20 mouse cellular contexts compared by ENCODE assay signal in genomic region chr16:97544340-97544739, GRCm38 (mm10). TPM values are rescaled to one million over a fixed set of nuclear protein-coding genes. Genes with fewer than 3 reads are reported as not detected.
"Had no signal": no experiment of that assay in that cellular context is flagged by ENCODE, and none has a peak within 500 bp of the region (broad histone marks: within the 10 kb centered on the region; RNA-seq: fewer than 3 reads in every experiment).

No protein-coding gene starts in this region.

- H3K9ac ChIP-seq: neural tube, embryonic 12.5 days; neural tube, embryonic 13.5 days; neural tube, embryonic 15.5 days; stomach, embryonic 15.5 days had no signal

- H3K36me3 ChIP-seq: neural tube, embryonic 12.5 days; neural tube, embryonic 13.5 days; neural tube, embryonic 15.5 days; stomach, embryonic 15.5 days had no signal

- DNase-seq: retina, postnatal 1 day; right cerebral cortex, adult 18-20 months; right cerebral cortex, postnatal 14 days; right cerebral cortex, postnatal 25 days; right cerebral cortex, postnatal 4 days; spleen, adult 18-20 months; thymus, adult 18-20 months; thymus, adult 2 months; thymus, postnatal 14 days; thymus, postnatal 25 days; thymus, postnatal 36 days; thymus, postnatal 4 days had no signal

- H3K9me3 ChIP-seq: neural tube, embryonic 12.5 days; neural tube, embryonic 15.5 days; stomach, embryonic 15.5 days had no signal

- H3K4me1 ChIP-seq: neural tube, embryonic 12.5 days; neural tube, embryonic 13.5 days; neural tube, embryonic 15.5 days; stomach, embryonic 15.5 days had no signal

- H3K4me2 ChIP-seq: neural tube, embryonic 12.5 days; neural tube, embryonic 13.5 days; neural tube, embryonic 15.5 days; stomach, embryonic 15.5 days had no signal

- H3K27ac ChIP-seq: neural tube, embryonic 12.5 days; neural tube, embryonic 13.5 days; neural tube, embryonic 15.5 days; stomach, embryonic 15.5 days had no signal

- H3K27me3 ChIP-seq: neural tube, embryonic 12.5 days; neural tube, embryonic 13.5 days; neural tube, embryonic 15.5 days; stomach, embryonic 15.5 days had no signal

- H3K4me3 ChIP-seq: neural tube, embryonic 12.5 days; neural tube, embryonic 13.5 days; neural tube, embryonic 15.5 days; stomach, embryonic 15.5 days had no signal

RNA-seq across cellular contexts. Expression of gene Fam3b, which starts 29.7 kb away (rescaled TPM):
- total RNA-seq: neutrophil, adult 5-6 weeks had no signal
- polyA plus RNA-seq: neural tube, embryonic 12.5 days; neural tube, embryonic 13.5 days; neural tube, embryonic 14.5 days; neural tube, embryonic 15.5 days; spleen, adult 2 months; stomach, embryonic 14.5 days had no signal
